Mouse (Mus musculus): ENCODE measurements around the gene Sycp2l.

Sycp2l gene

GRCm38 (mm10) chr13:41113940-41114339 is at the start of gene Sycp2l:
Sycp2l (plus strand) TSS chr13:41114307.
- no peak for DNase-seq (ENCODE audit: low spot score)

- DNase-seq (ENCODE audit: low spot score): no peak
Measured at GRCm38 (mm10) chr13:41067618-41068017, 46.5 kb upstream of the Sycp2l start.

DNA sequence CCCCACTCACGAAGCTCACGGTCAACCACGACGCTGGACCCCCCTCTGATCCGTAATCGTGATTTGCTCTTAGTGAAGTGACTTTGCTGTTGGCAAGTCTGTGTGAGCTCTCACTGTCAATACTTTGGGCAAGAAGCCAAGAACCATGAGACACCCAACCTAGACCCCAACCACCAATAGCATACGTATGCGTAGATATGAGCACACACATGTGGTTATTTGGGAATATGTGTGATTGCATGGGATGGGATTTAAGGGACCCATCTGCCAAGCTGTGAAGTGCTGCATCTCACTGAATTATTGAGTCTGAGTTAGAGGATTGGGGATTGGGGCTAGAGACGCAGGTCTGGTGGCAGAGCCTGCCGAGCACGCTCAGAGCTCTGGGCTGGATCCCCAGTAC is 42.5 kb upstream of the Sycp2l start:
- DNase-seq (ENCODE audit: low spot score): no peak

GRCm38 (mm10) chr13:41073819-41074218 is 40.3 kb upstream of the Sycp2l start:
- no peak for DNase-seq (ENCODE audit: low spot score)

DNA sequence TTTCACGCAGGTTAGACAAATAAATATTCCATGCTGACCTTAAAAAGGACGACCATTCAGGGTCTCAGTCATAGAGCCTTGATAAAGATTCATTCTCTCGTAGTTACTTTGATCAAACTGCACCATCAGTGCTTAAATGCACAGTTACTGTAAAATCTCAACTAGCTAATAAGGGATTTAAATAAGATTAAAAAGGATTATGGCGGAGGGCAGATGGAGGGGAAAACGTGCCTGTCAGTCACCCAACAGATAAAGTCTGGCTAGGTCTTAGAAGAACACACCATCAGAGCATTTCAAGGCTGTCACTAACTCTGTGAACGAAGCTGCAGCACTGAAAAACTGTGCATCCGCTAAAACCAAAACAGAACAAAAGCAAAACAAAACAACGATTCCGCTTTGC is 36.2 kb upstream of the Sycp2l start:
- no peak for DNase-seq (ENCODE audit: low spot score)

GRCm38 (mm10) chr13:41078690-41079420 is 35.3 kb upstream of the Sycp2l start:
- no peak for DNase-seq (ENCODE audit: low spot score)

DNA sequence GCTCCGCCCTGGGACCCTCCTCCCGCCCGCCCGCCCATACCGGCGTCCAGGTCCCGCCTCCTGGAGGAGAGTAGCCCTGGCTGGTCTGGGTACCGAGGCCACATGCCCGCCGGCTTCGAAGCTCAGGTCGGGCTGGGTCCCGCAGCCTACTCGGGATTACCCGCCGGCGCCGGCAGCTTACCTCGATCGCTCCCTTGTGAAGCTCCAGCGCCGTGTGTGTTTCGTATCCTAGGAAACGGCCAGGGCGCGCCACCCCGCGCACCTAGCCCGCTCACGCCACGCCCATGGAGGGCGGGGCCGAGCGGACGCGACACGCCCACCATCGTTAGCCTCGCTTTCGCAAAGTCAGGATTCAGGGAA is 34.7 kb upstream of the Sycp2l start, which contains the start of gene Mak:
Gene Mak (minus strand): TSS at position 286 of the 360 bp plus-strand sequence.
- DNase-seq (ENCODE audit: low spot score): peak; percentile 44

GRCm38 (mm10) chr13:41079859-41080258 is 34.2 kb upstream of the Sycp2l start:
- no peak for DNase-seq (ENCODE audit: low spot score)

GRCm38 (mm10) chr13:41080700-41081099 is 33.4 kb upstream of the Sycp2l start:
- no peak for DNase-seq (ENCODE audit: low spot score)

- DNase-seq (ENCODE audit: low spot score): no peak
Measured at GRCm38 (mm10) chr13:41084521-41084920, 29.6 kb upstream of the Sycp2l start.

GRCm38 (mm10) chr13:41085140-41085539 is 29.0 kb upstream of the Sycp2l start:
- DNase-seq (ENCODE audit: low spot score): no peak

DNA sequence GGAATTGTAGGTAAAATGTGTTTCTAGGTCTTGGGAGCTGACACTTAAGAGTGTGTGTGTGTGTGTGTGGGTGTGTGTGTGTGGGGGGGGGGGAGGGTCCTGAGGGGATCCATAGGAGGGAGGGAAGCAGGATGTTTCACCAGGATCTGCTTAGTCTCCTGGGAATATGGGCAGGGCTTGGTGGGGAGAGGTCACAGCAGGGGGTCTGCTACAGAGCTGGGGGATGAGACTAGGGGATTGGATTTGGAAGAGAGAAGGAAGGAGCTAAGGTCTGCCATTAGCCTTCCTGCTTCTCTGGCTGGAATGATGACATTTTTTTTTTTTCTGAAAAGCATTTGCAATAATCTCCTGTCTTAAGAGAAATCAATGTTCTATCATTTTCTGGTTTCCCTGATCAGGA is 25.4 kb upstream of the Sycp2l start:
- no peak for DNase-seq (ENCODE audit: low spot score)

DNA sequence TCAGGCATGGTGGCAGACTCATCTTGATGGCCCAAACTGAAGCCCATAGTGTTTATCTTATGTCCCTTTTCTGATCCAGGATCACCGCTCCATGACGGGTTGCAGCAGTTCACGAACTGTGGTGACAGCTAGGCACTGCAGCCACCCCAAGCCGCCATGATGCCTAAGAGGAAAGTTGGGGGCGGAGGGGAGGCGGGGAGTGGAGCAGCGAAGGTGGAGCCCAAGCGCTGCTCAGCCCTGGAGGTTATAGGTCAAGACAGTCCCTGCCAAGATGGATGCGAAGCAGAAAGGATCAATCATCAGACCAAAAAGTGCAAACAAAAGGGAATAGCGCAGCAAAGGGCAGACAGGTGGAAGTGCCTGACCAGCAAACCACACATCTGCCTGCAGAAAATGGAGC is 22.8 kb upstream of the Sycp2l start:
- DNase-seq (ENCODE audit: low spot score): no peak

DNA sequence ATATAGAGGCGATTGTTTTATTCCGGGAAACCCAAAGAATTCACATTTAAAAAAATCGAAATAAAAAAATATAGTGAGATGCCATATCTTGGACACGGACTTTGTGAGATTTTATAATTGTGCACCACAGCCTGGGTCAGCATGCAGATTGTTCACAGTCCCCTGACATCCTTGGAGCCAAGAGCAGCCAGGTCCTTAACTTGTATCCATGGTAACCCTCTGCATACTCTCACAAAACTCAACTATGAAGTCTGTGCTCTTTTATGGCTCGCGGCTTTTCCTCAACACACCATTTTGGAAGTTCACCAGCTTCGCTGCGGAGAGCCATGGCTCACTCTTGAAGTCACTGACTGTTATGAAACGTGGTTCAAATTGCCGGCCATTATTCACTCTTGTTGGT is 19.9 kb upstream of the Sycp2l start:
- no peak for DNase-seq (ENCODE audit: low spot score)

DNA sequence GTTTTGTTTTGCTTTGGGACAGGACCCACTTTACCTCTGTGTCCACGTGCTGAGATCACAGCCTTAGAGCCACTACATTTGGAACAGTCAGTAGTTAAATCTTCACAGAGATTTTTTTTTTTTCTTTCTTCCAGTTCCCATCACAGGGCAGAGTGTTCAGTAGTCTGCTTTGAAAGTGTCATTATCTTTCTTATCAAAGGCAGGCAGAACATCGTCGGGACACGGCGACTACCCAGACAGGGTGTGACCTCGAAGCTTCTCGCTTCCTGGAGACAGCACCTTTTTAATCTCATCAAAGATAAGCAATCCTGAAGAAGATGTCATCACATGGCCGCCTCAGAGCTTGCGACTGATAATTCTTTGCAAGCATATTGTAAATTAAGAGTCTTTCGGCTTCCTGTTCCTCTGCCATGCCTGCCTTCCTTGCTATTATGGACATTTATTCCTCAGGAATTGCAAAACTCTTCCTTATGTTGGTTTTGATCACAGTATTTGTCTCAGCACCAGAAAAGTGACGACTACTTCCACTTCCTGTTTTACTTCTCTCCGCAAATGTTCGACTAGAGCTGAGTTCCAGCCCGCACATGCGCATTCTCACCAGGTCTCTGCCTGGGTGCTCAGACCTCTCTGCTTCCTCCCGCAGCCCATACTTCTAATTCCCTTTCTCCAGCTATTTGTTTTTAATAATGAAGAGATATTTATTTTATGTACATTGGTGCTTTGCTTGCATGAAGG is 16.6 kb upstream of the Sycp2l start:
- no peak for DNase-seq (ENCODE audit: low spot score)

- DNase-seq (ENCODE audit: low spot score): no peak
Measured at GRCm38 (mm10) chr13:41098325-41098724, 15.8 kb upstream of the Sycp2l start.

- DNase-seq (ENCODE audit: low spot score): no peak
Measured at GRCm38 (mm10) chr13:41100031-41100430, 14.1 kb upstream of the Sycp2l start.

- no peak for DNase-seq (ENCODE audit: low spot score)
Measured at GRCm38 (mm10) chr13:41103841-41104525, 10.1 kb upstream of the Sycp2l start.

GRCm38 (mm10) chr13:41105541-41105940 is 8.6 kb upstream of the Sycp2l start:
- DNase-seq (ENCODE audit: low spot score): no peak

DNA sequence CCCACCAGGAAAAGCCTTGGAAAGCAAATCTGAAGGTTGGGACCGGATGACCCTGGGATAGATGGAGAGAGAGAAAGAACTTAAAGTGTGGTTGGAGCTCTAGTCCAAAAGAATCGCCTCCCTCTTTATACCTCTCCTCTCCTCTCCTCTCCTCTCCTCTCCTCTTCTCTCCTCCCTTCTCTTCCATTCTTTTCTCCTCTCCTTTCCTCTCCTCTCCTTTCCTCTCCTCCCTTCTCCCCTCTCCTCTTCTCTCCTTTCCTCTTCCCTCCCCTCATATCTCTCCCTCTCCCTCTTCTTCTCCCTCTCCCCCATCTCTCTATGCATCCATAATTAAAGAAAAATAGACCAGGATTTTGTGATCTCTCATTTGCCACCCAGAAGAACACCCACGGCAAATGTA is 3.2 kb upstream of the Sycp2l start, which contains the start of gene Gcm2:
Gene Gcm2 (minus strand): TSS at position 101 of the 400 bp plus-strand sequence.
- no peak for DNase-seq (ENCODE audit: low spot score)

GRCm38 (mm10) chr13:41119152-41119945 is 5.2 kb downstream of the Sycp2l start:
- no peak for DNase-seq (ENCODE audit: low spot score)

- DNase-seq (ENCODE audit: low spot score): no peak
Measured at GRCm38 (mm10) chr13:41123666-41124225, 9.6 kb downstream of the Sycp2l start.

All from ovary, adult 18-20 months (tissue).